Mouse (Mus musculus) neural tube, embryonic 12.5 days (tissue): Measurements from ENCODE around the gene Zfp715. TPM values are rescaled to one million over a fixed set of nuclear protein-coding genes. Genes with fewer than 3 reads are reported as not detected.
"Not testable (repeated sequence)": the region's sequence is repeated elsewhere in the genome, so short reads cannot be mapped to it uniquely, and the experiment has no call there.

Source experiments
- ATAC-seq: fragments of 200-750 bp; cut with Nextera tagmentation; 2 replicates; pipeline ENCODE4 v1.8.0; 2017; ENCODE audit warnings: low read depth, mild to moderate bottlenecking, moderate TSS enrichment, moderate library complexity; ENCODE audit not compliant: low FRiP score
- H3K27ac ChIP-seq: fragments of 300-500 bp; sonication (generic); 2 replicates; pipeline ENCODE4 v1.5.1; 2016
- H3K27me3 ChIP-seq: fragments of 300-500 bp; sonication (generic); replicated peaks from 2 replicates; pipeline ENCODE4 v1.6.1; 2016; ENCODE audit warnings: mild to moderate bottlenecking
- H3K36me3 ChIP-seq: fragments of 300-500 bp; sonication (generic); 2 replicates; pipeline ENCODE4 v1.6.1; 2016; ENCODE audit warnings: mild to moderate bottlenecking
- H3K4me1 ChIP-seq: fragments of 300-500 bp; sonication (generic); 2 replicates; pipeline ENCODE4 v1.6.1; 2016
- H3K4me2 ChIP-seq: fragments of 300-500 bp; sonication (generic); replicated peaks from 2 replicates; pipeline ENCODE4 v1.6.1; 2016; ENCODE audit warnings: mild to moderate bottlenecking
- H3K4me3 ChIP-seq: fragments of 300-500 bp; sonication (generic); 2 replicates; pipeline ENCODE4 v1.5.1; 2016
- H3K9ac ChIP-seq: fragments of 300-500 bp; sonication (generic); 2 replicates; pipeline ENCODE4 v1.6.1; 2016; ENCODE audit warnings: mild to moderate bottlenecking
- H3K9me3 ChIP-seq: fragments of 300-500 bp; sonication (generic); 2 replicates; pipeline ENCODE4 v1.6.1; 2016; ENCODE audit warnings: mild to moderate bottlenecking
- WGBS: fragments of 180-500 bp; shearing (Covaris S2); methylation state at CpG from one replicate; pipeline ENCODE4 v1.1.7; 2016; 5-methylcytosine and 5-hydroxymethylcytosine counted together
- polyA plus RNA-seq: library from polyadenylated mRNA; unstranded; fragments of >200 nt; fragmentation: Nextera tagmentation; extraction: Ambion mirVana; gene quantifications from 2 replicates; pipeline ENCODE4 v1.2.1, GENCODE M21; 2016

The Zfp715 gene
- polyA plus RNA-seq, 1 experiment from 2014 or later = 17.5 TPM

GRCm38 (mm10) chr7:43282859-43283595, 30.1 kb downstream of the Zfp715 start:
- peak; percentile 83 for ATAC-seq
- no peak overlapping the region for H3K9ac ChIP-seq
- H3K27ac ChIP-seq = no peak overlapping the region
- no peaks in the 10 kb centered on the region for H3K9me3 ChIP-seq
- no peaks in the 10 kb centered on the region for H3K27me3 ChIP-seq
- H3K4me1 ChIP-seq = no peaks in the 10 kb centered on the region
- peak overlapping the region; percentile 48 for H3K4me2 ChIP-seq
- peak overlapping the region; percentile 8; the same call in 1 of the 2 replicates for H3K4me3 ChIP-seq
- no peaks in the 10 kb centered on the region for H3K36me3 ChIP-seq
- WGBS = 11% methylated on average over 18 of the region's 18 CpGs

- WGBS = 82% methylated on average over 2 of the region's 3 CpGs
- no peaks in the 10 kb centered on the region for H3K9me3 ChIP-seq
- H3K27ac ChIP-seq = no peak overlapping the region
- H3K4me3 ChIP-seq = no peak overlapping the region
- H3K27me3 ChIP-seq = no peaks in the 10 kb centered on the region
- H3K36me3 ChIP-seq = no peaks in the 10 kb centered on the region
- H3K4me1 ChIP-seq = no peaks in the 10 kb centered on the region
- H3K9ac ChIP-seq = no peak overlapping the region
- ATAC-seq = peak; percentile 16; the same call in 1 of the 2 replicates
- peak overlapping the region; percentile 48; the same call in 1 of the 2 replicates for H3K4me2 ChIP-seq
Measured at GRCm38 (mm10) chr7:43282459-43282858, 30.6 kb downstream of the Zfp715 start.

- WGBS = 68% methylated on average over 5 of the region's 5 CpGs
- Histone ChIP-seq H3K27me3 (no peaks in the 10 kb centered on the region), H3K9me3 (peaks cover 6% of the 10 kb centered on the region; the same call in 1 of the 2 replicates), H3K4me2 (no peak overlapping the region), H3K36me3 (no peaks in the 10 kb centered on the region), H3K4me1 (no peaks in the 10 kb centered on the region), H3K9ac (no peak overlapping the region), H3K4me3 (no peak overlapping the region), H3K27ac (no peak overlapping the region)
- ATAC-seq = no peak
Measured at GRCm38 (mm10) chr7:43277401-43277800, 35.7 kb downstream of the Zfp715 start.

GRCm38 (mm10) chr7:43276178-43276577, 36.9 kb downstream of the Zfp715 start:
- not testable (repeated sequence) for H3K27ac ChIP-seq, H3K9ac ChIP-seq, ATAC-seq, H3K27me3 ChIP-seq, H3K4me3 ChIP-seq, H3K4me1 ChIP-seq, H3K36me3 ChIP-seq, H3K4me2 ChIP-seq
- H3K9me3 ChIP-seq = peaks cover 13% of the 10 kb centered on the region; the same call in 1 of the 2 replicates
- WGBS = 51% methylated on average over 7 of the region's 7 CpGs

GRCm38 (mm10) chr7:43273476-43273875, 39.6 kb downstream of the Zfp715 start:
- Histone ChIP-seq H3K36me3 (no peaks in the 10 kb centered on the region), H3K27me3 (no peaks in the 10 kb centered on the region), H3K9me3 (peaks cover 23% of the 10 kb centered on the region; the same call in 1 of the 2 replicates), H3K27ac (no peak overlapping the region), H3K4me2 (no peak overlapping the region), H3K9ac (no peak overlapping the region), H3K4me1 (no peaks in the 10 kb centered on the region), H3K4me3 (no peak overlapping the region)
- no peak for ATAC-seq
- WGBS = 78% methylated on average over 1 of the region's 1 CpGs

GRCm38 (mm10) chr7:43267359-43267758, 45.7 kb downstream of the Zfp715 start:
- peaks cover 29% of the 10 kb centered on the region for H3K9me3 ChIP-seq
- not testable (repeated sequence) for H3K9ac ChIP-seq, H3K4me3 ChIP-seq, H3K36me3 ChIP-seq, H3K27me3 ChIP-seq, H3K27ac ChIP-seq, ATAC-seq, H3K4me1 ChIP-seq, H3K4me2 ChIP-seq
- 87% methylated on average over 13 of the region's 13 CpGs for WGBS

- no peak for ATAC-seq
- H3K9me3 ChIP-seq = 0 out of 2 replicates have a peak, but pooled peaks cover 20% of the 10 kb centered on the region
- 80% methylated on average over 7 of the region's 7 CpGs for WGBS
- no peak overlapping the region for H3K4me3 ChIP-seq
- H3K4me1 ChIP-seq = no peaks in the 10 kb centered on the region
- no peaks in the 10 kb centered on the region for H3K36me3 ChIP-seq
- no peak overlapping the region for H3K9ac ChIP-seq
- no peak overlapping the region for H3K27ac ChIP-seq
- H3K27me3 ChIP-seq = no peaks in the 10 kb centered on the region
- H3K4me2 ChIP-seq = no peak overlapping the region
Measured at GRCm38 (mm10) chr7:43253540-43253939, 59.6 kb downstream of the Zfp715 start.

- H3K36me3 ChIP-seq, H3K4me2 ChIP-seq, H3K4me3 ChIP-seq, H3K27ac ChIP-seq, ATAC-seq, H3K27me3 ChIP-seq, H3K4me1 ChIP-seq, H3K9ac ChIP-seq: not testable (repeated sequence)
- WGBS = 79% methylated on average over 1 of the region's 1 CpGs
- H3K9me3 ChIP-seq = 0 out of 2 replicates have a peak, but pooled peaks cover 15% of the 10 kb centered on the region
Measured at GRCm38 (mm10) chr7:43250718-43251117, 62.4 kb downstream of the Zfp715 start.

Other genes starting within 250 kb of the Zfp715 start
- not detected in 2 replicates for gene Zfp936, start 199.1 kb downstream of the Zfp715 start, polyA plus RNA-seq
- 0.20 and 0.26 TPM in 2 replicates for gene Siglecf, start 38.0 kb upstream of the Zfp715 start, polyA plus RNA-seq
- 0.20 TPM in 1 of 2 replicates, not detected in the other for gene Siglecg, start 94.9 kb upstream of the Zfp715 start, polyA plus RNA-seq
- gene Lim2, start 114.4 kb upstream of the Zfp715 start, polyA plus RNA-seq = not detected in 2 replicates
- gene Nkg7, start 123.8 kb upstream of the Zfp715 start, polyA plus RNA-seq = 0.28 TPM in 1 of 2 replicates, not detected in the other
- not detected in 2 replicates for gene Cldnd2, start 127.5 kb upstream of the Zfp715 start, polyA plus RNA-seq
- gene Etfb, start 130.8 kb upstream of the Zfp715 start, polyA plus RNA-seq = 166 and 188 TPM in 2 replicates
- 0.49 TPM in 1 of 2 replicates, not detected in the other for gene Gm45233, start 130.8 kb upstream of the Zfp715 start, polyA plus RNA-seq
- 4.6 and 5.5 TPM in 2 replicates for gene Vsig10l, start 149.9 kb upstream of the Zfp715 start, polyA plus RNA-seq
- gene Iglon5, start 176.8 kb upstream of the Zfp715 start, polyA plus RNA-seq = 4.0 and 4.5 TPM in 2 replicates
- gene 4931406B18Rik, start 192.6 kb upstream of the Zfp715 start, polyA plus RNA-seq = not detected in 2 replicates
- 1.1 and 1.6 TPM in 2 replicates for gene Cd33, start 231.1 kb upstream of the Zfp715 start, polyA plus RNA-seq
- gene Zfp658, start 249.0 kb upstream of the Zfp715 start, polyA plus RNA-seq = 8.7 and 10.5 TPM in 2 replicates